Mouse (Mus musculus): Measurements from ENCODE around the gene St6galnac3. TPM values are rescaled to one million over a fixed set of nuclear protein-coding genes. Genes with fewer than 3 reads are reported as not detected.
A peak's percentile ranks its signal among the peaks of the same experiment; 100 is the strongest.

The St6galnac3 gene
- polyA plus RNA-seq, 1 experiment from 2014 or later, result 22.7 TPM

DNA sequence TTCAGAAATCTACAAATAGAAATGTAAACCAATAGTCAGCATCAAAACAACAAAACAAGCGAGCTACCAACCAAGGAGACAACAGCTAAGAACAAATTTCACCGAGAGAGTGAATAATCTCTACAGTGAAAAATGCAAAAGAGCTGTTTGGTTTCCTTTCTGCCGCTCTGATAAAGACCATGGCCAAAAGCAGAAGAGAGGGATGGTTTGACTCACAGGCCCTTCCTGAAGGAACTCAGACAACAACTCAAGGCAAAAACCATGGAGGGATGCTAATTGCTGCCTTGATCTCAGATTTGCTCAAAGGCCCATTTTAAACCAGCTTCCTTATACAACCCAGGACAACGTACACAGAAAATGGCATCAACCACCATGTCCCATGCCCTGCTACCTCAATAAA, 437.4 kb downstream of the St6galnac3 start:
- Histone ChIP-seq H3K9ac (no peak overlapping the region), H3K36me3 (replicated peaks) (no peaks in the 10 kb centered on the region), H3K4me2 (no peak overlapping the region), H3K4me1 (peaks cover 7% of the 10 kb centered on the region), H3K27me3 (replicated peaks) (no peaks in the 10 kb centered on the region), H3K4me3 (no peak overlapping the region), H3K9me3 (no peaks in the 10 kb centered on the region), H3K27ac (no peak overlapping the region)
- ATAC-seq (replicated peaks), result no peak
- 97% methylated on average over 4 of the region's 4 CpGs for WGBS

DNA sequence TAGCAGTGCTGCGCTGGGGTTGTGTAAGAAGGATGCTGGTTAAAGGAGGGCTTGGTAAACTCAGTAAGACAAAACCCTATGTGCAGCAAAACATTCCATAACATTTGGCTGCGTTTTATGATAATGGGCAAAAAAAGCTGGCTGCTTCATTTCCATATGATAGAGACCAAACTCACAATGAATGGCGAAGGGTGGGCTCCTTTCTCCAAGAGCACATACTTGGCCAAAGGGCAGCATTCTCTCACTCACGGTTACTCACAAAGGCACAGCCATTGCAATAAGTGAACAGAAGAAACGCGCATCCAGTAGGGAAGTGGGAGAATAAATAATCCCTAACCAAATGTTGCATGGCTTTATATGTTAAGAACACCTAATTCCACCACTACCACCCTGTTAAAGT, 437.9 kb downstream of the St6galnac3 start:
- no peak for ATAC-seq (replicated peaks)
- Histone ChIP-seq H3K4me2 (no peak overlapping the region), H3K9me3 (no peaks in the 10 kb centered on the region), H3K27ac (no peak overlapping the region), H3K9ac (no peak overlapping the region), H3K27me3 (replicated peaks) (no peaks in the 10 kb centered on the region), H3K4me3 (no peak overlapping the region), H3K36me3 (replicated peaks) (no peaks in the 10 kb centered on the region), H3K4me1 (peaks cover 12% of the 10 kb centered on the region)
- WGBS, result 67% methylated on average over 6 of the region's 6 CpGs

DNA sequence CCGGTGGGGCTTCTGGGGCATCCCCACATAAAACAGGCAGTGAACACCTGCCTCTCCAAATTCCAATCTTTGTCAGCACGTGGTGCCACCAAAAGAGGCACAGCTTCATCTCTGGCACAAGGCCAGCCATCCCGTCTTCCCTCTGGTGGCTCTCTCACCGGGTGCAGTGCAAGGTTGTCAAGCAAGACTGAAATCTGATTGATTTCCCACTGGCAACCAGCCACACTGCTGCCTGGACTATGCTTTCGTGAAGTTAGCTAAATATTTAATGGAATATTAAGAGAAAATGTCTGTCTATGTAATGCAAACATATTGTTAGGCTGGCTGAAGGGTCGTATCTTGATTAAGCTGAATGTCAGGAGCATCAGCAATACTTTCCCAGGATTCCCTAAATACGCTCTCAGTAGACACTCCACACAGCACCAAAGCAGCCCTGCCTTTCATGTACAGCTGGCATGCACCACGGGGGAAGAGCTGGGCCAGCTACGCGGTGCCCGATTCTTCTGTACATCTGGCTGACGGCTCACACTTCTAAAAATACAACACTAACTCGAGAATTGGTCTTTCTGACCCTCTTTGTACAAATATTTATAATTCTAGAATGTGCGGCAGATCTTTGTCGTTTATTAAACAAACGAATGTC, 442.7 kb downstream of the St6galnac3 start:
- Histone ChIP-seq H3K36me3 (replicated peaks) (no peaks in the 10 kb centered on the region), H3K27ac (peak overlapping the region; percentile 38; the same call in 1 of the 2 replicates), H3K9ac (no peak overlapping the region), H3K27me3 (replicated peaks) (no peaks in the 10 kb centered on the region), H3K4me3 (no peak overlapping the region), H3K4me2 (no peak overlapping the region), H3K9me3 (no peaks in the 10 kb centered on the region), H3K4me1 (peaks cover 27% of the 10 kb centered on the region)
- 47% methylated on average over 16 of the region's 16 CpGs for WGBS
- peak; percentile 69; the same call in 1 of the 2 replicates for ATAC-seq (replicated peaks)

DNA sequence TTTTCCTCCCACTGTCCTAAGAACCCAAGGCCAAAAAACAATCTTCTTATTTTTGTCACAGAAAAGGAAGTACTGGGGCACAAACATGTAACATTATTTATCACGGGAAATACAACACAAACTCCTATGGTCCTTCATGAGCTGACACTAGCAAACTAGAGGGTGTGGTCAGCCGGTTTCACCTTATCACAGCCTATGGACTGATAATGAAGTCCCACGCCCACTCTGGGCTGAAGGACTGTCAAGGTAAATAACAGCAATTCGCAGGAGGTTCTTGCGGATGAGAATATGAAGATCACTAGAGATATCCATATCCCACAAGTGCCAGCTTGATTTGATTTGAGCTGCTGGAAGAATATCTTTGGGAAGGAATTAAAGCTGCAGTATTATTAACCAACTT, 446.7 kb downstream of the St6galnac3 start:
- Histone ChIP-seq H3K36me3 (replicated peaks) (no peaks in the 10 kb centered on the region), H3K9ac (no peak overlapping the region), H3K27me3 (replicated peaks) (no peaks in the 10 kb centered on the region), H3K9me3 (0 out of 2 replicates have a peak, but pooled peaks cover 3% of the 10 kb centered on the region), H3K27ac (no peak overlapping the region), H3K4me3 (no peak overlapping the region), H3K4me2 (no peak overlapping the region), H3K4me1 (peaks cover 35% of the 10 kb centered on the region)
- 75% methylated on average over 5 of the region's 5 CpGs for WGBS
- ATAC-seq (replicated peaks), result no peak

DNA sequence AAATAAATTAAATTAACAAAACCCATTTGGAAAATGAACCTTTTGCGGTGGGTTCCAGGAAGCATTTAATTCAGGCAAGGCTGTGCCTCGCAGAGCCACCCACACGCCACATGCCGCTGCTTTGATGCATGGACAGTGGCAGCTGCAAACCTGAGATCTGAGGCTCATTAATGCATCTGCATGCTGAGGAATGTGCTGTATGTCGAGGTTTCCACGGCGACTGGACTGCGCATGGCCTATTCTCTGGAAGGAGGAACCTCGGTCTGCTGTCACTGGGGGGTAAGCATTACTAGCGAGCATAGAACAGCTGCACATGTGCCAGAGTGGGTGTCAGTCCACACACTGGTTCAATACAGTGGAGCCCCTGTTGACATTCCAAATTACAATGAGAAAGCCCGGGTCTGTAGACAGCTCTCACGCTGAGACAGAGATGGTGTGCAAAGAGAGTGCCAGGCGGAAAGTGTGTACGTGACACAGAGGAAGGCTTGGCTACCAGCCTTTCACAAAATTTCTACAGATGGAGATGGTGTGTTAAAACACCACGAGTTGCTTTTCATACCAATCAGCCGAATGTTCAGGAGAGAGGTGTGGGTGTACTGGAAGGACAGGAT, 447.5 kb downstream of the St6galnac3 start:
- WGBS, result 9% methylated on average over 16 of the region's 16 CpGs
- peak; percentile 89 for ATAC-seq (replicated peaks)
- H3K9ac ChIP-seq, result no peak overlapping the region
- H3K4me2 ChIP-seq, result peak overlapping the region; percentile 30
- H3K4me1 ChIP-seq, result peaks cover 32% of the 10 kb centered on the region
- H3K36me3 ChIP-seq (replicated peaks), result no peaks in the 10 kb centered on the region
- no peaks in the 10 kb centered on the region for H3K27me3 ChIP-seq (replicated peaks)
- H3K27ac ChIP-seq, result peak overlapping the region; percentile 69
- H3K9me3 ChIP-seq, result 0 out of 2 replicates have a peak, but pooled peaks cover 3% of the 10 kb centered on the region
- no peak overlapping the region for H3K4me3 ChIP-seq

DNA sequence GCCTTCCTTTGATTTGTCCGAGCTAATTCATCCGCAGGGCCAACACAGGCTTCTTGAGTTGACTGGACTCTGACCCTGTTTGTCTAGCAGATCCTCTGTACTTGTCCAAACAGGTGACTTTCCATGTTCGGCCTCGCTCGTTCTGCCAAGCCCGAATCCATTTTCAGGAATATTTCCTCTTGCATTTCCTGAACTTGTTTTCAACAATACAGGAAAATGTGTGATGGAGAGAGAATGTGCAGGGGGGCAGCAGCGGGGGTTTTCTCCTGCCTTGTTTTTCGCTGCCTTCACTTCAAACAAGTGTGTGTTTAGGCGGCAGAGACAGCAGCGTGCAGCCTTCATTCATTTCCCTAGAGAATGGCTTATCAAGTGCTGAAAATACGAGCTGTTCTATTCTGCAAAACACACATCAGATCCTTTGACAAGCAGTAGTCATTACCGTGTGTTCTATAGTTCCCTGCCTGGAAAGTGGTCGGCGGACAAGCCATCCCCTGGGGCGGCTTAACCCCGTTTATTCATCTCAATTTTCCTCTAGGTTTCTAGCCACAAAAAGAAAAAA, 448.1 kb downstream of the St6galnac3 start:
- no peak overlapping the region for H3K4me3 ChIP-seq

DNA sequence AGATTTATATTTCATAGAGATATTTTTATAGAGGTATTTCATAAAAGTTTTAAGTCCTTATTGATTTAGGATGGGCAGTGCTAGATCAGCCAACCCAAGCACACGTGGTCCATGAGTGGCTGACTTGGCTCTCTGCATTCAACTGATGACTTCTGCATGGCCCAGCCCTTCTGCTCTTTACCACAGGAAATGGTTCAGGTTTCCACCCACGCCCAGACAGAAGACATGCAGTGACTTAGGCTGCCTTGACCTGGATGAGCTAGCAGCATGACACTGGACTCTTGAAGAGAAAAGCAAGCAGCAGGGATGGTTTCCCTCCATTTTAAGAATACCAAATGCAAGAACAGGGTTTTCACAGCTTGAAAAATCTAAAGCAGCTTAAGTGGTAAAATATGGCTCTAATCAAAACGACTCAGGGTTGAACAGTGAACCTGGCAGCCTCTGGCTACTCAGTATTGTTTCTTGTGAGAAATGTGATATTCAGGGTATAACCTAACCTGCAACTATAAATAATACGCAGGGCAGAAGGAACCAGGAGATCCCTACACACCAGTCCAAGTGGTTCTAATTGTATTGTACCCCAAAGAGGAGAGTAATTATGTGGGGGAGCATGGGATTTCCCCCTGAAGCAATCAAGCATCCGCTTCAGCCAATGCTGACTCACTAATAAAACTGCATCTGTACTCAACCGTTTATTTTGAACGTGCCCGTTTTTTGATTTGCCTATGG, 448.7 kb downstream of the St6galnac3 start:
- ATAC-seq (replicated peaks), result no peak
- WGBS, result 54% methylated on average over 8 of the region's 8 CpGs
- no peak overlapping the region for H3K9ac ChIP-seq
- H3K27me3 ChIP-seq (replicated peaks), result no peaks in the 10 kb centered on the region
- no peaks in the 10 kb centered on the region for H3K36me3 ChIP-seq (replicated peaks)
- H3K4me2 ChIP-seq, result peak overlapping the region; percentile 30
- peaks cover 23% of the 10 kb centered on the region for H3K4me1 ChIP-seq
- peak overlapping the region; percentile 69 for H3K27ac ChIP-seq
- no peak overlapping the region for H3K4me3 ChIP-seq
- H3K9me3 ChIP-seq, result 0 out of 2 replicates have a peak, but pooled peaks cover 3% of the 10 kb centered on the region

More for the DNA sequence above, 448.1 kb downstream of the St6galnac3 start:
- 0 out of 2 replicates have a peak, but pooled peaks cover 3% of the 10 kb centered on the region for H3K9me3 ChIP-seq
- no peaks in the 10 kb centered on the region for H3K36me3 ChIP-seq (replicated peaks)
- peak overlapping the region; percentile 69 for H3K27ac ChIP-seq
- H3K4me2 ChIP-seq, result peak overlapping the region; percentile 30
- peak; percentile 82 for ATAC-seq (replicated peaks)
- H3K27me3 ChIP-seq (replicated peaks), result no peaks in the 10 kb centered on the region
- peaks cover 26% of the 10 kb centered on the region for H3K4me1 ChIP-seq
- 20% methylated on average over 16 of the region's 16 CpGs for WGBS
- H3K9ac ChIP-seq, result no peak overlapping the region

DNA sequence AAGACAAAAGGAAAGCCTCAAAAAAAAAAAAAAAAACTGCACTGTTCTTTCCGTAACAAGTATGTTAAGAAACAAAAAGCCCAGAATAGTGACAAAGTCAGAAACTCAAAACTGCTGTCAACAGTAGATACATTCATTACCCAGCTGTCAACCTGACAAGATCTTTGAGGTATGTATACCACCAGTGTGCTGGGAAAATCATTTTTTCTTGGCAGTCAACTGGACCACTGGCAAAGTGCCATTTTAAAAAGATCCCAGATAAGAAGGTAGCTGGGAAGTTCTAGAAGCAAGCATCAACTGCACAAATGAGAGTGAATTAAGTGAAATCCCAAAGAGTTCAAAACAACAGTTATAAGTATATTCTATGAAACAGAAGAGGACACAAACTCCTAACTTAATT, 452.7 kb downstream of the St6galnac3 start:
- Histone ChIP-seq H3K9me3 (0 out of 2 replicates have a peak, but pooled peaks cover 3% of the 10 kb centered on the region), H3K4me3 (no peak overlapping the region), H3K4me1 (peaks cover 13% of the 10 kb centered on the region), H3K27me3 (replicated peaks) (no peaks in the 10 kb centered on the region), H3K27ac (no peak overlapping the region), H3K36me3 (replicated peaks) (no peaks in the 10 kb centered on the region), H3K9ac (no peak overlapping the region), H3K4me2 (no peak overlapping the region)
- 80% methylated on average over 1 of the region's 1 CpGs for WGBS
- no peak for ATAC-seq (replicated peaks)

DNA sequence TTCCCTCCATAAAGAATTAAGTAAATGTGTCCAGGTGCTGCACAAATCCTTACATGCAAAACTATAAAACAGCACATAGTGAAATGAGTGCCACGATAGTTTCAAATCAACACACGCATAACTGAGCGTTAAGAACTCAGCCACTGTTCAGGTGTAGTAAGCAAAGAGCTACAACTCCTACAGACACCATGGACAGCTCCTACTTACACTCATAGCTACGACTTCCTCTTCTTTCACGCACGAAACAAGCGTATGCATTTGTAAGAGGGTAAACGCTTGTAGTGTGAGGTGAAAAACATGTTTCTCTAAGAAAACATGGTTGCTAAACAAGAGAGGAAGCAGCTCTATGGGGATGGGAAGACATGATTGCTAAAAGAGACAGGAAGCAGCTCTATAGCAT, 457.6 kb downstream of the St6galnac3 start:
- H3K4me1 ChIP-seq, result no peaks in the 10 kb centered on the region
- 75% methylated on average over 8 of the region's 8 CpGs for WGBS
- ATAC-seq (replicated peaks), result no peak

DNA sequence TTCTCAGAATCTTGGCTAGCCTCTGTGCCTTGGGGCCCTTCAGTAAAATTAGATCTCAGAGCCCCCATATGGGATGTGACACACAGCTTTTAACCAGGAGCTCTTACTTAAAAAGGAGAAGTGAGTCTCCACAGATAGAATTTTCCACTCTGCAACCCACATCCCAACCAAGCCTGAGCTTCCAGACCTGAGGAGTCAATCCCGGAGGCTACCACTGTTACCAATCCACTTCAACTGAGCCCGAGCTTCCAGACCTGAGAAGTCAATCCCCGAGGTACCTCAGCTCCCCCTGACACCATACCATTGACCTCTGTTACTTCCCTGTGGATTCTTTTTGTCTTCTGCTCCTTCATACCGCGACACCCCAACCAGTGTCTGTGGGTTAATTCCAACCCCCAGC, 463.0 kb downstream of the St6galnac3 start:
- ATAC-seq (replicated peaks), result no peak

More for the DNA sequence above, 457.6 kb downstream of the St6galnac3 start:
- no peaks in the 10 kb centered on the region for H3K36me3 ChIP-seq (replicated peaks)
- no peaks in the 10 kb centered on the region for H3K27me3 ChIP-seq (replicated peaks)
- no peak overlapping the region for H3K4me3 ChIP-seq
- H3K27ac ChIP-seq, result no peak overlapping the region
- H3K9ac ChIP-seq, result no peak overlapping the region
- no peaks in the 10 kb centered on the region for H3K9me3 ChIP-seq
- H3K4me2 ChIP-seq, result no peak overlapping the region

DNA sequence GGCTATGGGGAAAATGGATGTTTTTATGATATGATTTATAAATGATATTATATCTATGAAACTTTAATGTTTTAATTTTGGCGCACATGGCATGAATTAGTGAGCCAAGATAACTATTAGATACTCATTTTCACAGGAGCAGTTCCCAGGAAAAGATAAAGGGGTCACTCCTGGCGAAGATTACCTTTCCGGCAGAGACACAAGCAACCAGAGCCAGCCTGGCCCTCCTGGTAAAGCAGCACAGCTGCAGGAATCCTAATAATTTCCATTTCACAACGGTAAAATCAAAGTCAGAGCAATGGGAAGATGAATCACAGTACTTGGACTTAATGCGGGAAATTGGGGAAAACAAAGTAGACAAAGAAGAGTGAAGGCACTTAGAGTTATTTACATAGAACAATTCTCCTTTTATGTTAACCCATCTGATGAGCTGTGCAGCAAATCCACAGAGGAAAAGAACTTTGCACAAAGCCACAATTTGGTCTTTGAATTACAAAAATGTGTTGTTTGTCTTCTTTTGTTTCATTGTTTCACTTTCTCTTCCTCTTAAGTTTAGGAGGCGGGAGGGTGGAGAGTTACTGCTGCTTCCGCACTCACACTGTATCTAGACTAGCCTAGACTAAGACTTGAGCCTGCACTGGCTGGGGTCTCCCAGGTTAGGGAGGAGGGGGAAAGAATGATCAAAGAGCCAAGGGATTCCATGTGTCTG, 464.6 kb downstream of the St6galnac3 start:
- peaks cover 7% of the 10 kb centered on the region; the same call in 1 of the 2 replicates for H3K4me1 ChIP-seq
- H3K27me3 ChIP-seq (replicated peaks), result no peaks in the 10 kb centered on the region
- no peak overlapping the region for H3K9ac ChIP-seq
- H3K36me3 ChIP-seq (replicated peaks), result no peaks in the 10 kb centered on the region
- ATAC-seq (replicated peaks), result no peak
- no peak overlapping the region for H3K27ac ChIP-seq
- no peaks in the 10 kb centered on the region for H3K9me3 ChIP-seq
- no peak overlapping the region for H3K4me2 ChIP-seq
- H3K4me3 ChIP-seq, result no peak overlapping the region
- 68% methylated on average over 7 of the region's 7 CpGs for WGBS

More for the DNA sequence above, 463.0 kb downstream of the St6galnac3 start:
- Histone ChIP-seq H3K9me3 (no peaks in the 10 kb centered on the region), H3K9ac (no peak overlapping the region), H3K4me3 (no peak overlapping the region), H3K4me2 (no peak overlapping the region), H3K36me3 (replicated peaks) (no peaks in the 10 kb centered on the region), H3K4me1 (peaks cover 7% of the 10 kb centered on the region; the same call in 1 of the 2 replicates), H3K27ac (no peak overlapping the region), H3K27me3 (replicated peaks) (no peaks in the 10 kb centered on the region)
- WGBS, result 75% methylated on average over 5 of the region's 5 CpGs

All from midbrain, embryonic 15.5 days (tissue).